Mouse (Mus musculus) CH12.LX (cell line): ENCODE measurements at regions not wholly inside any gene's neighbourhood (a gene's known extent, or its start where the extent isn't known, plus 50 kb on each side); places are given as distances from the start of the nearest gene placed in this dataset.

Experiments
- CHD2 ChIP-seq: IDR thresholded peaks from 2 replicates; pipeline ENCODE4 v1.6.1; 2011; ENCODE audit warnings: low read length, improper control_type of control experiment
- CTCF ChIP-seq, 2 experiments: IDR thresholded peaks in 1 of 2; conservative IDR thresholded peaks in 1 of 2; 2 replicates each; pipeline ENCODE4 v1.5.1; 2011 to 2012; ENCODE audit warnings: low read depth in 2 of 2, low read length in 2 of 2, improper control_type of control experiment in 1 of 2, inconsistent platforms in 1 of 2, mild to moderate bottlenecking in 1 of 2, moderate library complexity in 1 of 2
- E2F4 ChIP-seq: IDR thresholded peaks from 2 replicates; pipeline ENCODE4 v1.6.1; 2011; ENCODE audit warnings: low read depth, low read length, improper control_type of control experiment; ENCODE audit not compliant: insufficient replicate concordance
- GABPA ChIP-seq: IDR thresholded peaks from 2 replicates; pipeline ENCODE4 v1.6.1; 2012; ENCODE audit warnings: low read depth, low read length, improper control_type of control experiment, inconsistent platforms; ENCODE audit not compliant: insufficient replicate concordance
- MAFK ChIP-seq: IDR thresholded peaks from 2 replicates; pipeline ENCODE4 v1.6.1; 2011; ENCODE audit warnings: low read length, improper control_type of control experiment; ENCODE audit not compliant: insufficient replicate concordance
- MAZ ChIP-seq: IDR thresholded peaks from 2 replicates; pipeline ENCODE4 v1.6.1; 2012; ENCODE audit warnings: low read depth, mild to moderate bottlenecking, inconsistent platforms, low read length, improper control_type of control experiment, moderate library complexity
- NELFE ChIP-seq: IDR thresholded peaks from 2 replicates; pipeline ENCODE4 v1.6.1; 2011; ENCODE audit warnings: low read depth, low read length, improper control_type of control experiment
- POLR2A ChIP-seq: IDR thresholded peaks from 2 replicates; pipeline ENCODE4 v1.6.1; 2011; ENCODE audit warnings: low read depth, mild to moderate bottlenecking, improper control_type of control experiment, low read length
- POLR2AphosphoS2 ChIP-seq: IDR thresholded peaks from 2 replicates; pipeline ENCODE4 v1.6.1; 2011; ENCODE audit warnings: low read depth, low read length, improper control_type of control experiment
- RAD21 ChIP-seq: IDR thresholded peaks from 2 replicates; pipeline ENCODE4 v1.6.1; 2011; ENCODE audit warnings: low read depth, mild to moderate bottlenecking, low read length, improper control_type of control experiment, moderate library complexity
- SIN3A ChIP-seq: IDR thresholded peaks from 2 replicates; pipeline ENCODE4 v1.6.1; 2012; ENCODE audit warnings: low read length, improper control_type of control experiment, inconsistent platforms
- UBTF ChIP-seq: IDR thresholded peaks from 2 replicates; pipeline ENCODE4 v1.6.1; 2012; ENCODE audit warnings: low read depth, mild to moderate bottlenecking, inconsistent platforms, low read length, improper control_type of control experiment, moderate library complexity
- ZKSCAN1 ChIP-seq: IDR thresholded peaks from 2 replicates; pipeline ENCODE4 v1.6.1; 2012; ENCODE audit warnings: low read depth, inconsistent platforms, low read length, improper control_type of control experiment, borderline replicate concordance

GRCm38 (mm10) chr14:25366009-25366408 is 93.0 kb upstream of the Zmiz1 start:
- TF ChIP-seq MAFK = no peak
- no peak for TF ChIP-seq UBTF
- TF ChIP-seq GABPA = no peak
- no peak for TF ChIP-seq CTCF (conservative IDR thresholded peaks at IDR 0.05 in 1 of 2, IDR thresholded peaks at IDR 0.05 in 1 of 2; ENCODE audit: low read depth in 2 of 2, low read length in 2 of 2)
- no peak for TF ChIP-seq ZKSCAN1
- no peak for TF ChIP-seq POLR2A
- no peak for TF ChIP-seq MAZ
- no peak for TF ChIP-seq E2F4
- TF ChIP-seq RAD21 = no peak
- TF ChIP-seq CHD2 = no peak
- no peak for TF ChIP-seq SIN3A
- no peak for TF ChIP-seq POLR2AphosphoS2
- no peak for TF ChIP-seq NELFE
